Mouse (Mus musculus) liver, adult 2 months (tissue): Measurements from ENCODE around the gene Ryr1.

Source experiments
- CTCF ChIP-seq: fragments of 200-500 bp; IDR thresholded peaks from 2 replicates; pipeline ENCODE4 v1.5.1; 2011; ENCODE audit warnings: low read depth, low read length, control low read depth
- POLR2A ChIP-seq: fragments of 200-500 bp; IDR thresholded peaks from 2 replicates; pipeline ENCODE4 v1.6.1; 2011; ENCODE audit warnings: low read length, control low read depth; ENCODE audit not compliant: insufficient read depth; ENCODE audit errors: extremely low read depth

DNA sequence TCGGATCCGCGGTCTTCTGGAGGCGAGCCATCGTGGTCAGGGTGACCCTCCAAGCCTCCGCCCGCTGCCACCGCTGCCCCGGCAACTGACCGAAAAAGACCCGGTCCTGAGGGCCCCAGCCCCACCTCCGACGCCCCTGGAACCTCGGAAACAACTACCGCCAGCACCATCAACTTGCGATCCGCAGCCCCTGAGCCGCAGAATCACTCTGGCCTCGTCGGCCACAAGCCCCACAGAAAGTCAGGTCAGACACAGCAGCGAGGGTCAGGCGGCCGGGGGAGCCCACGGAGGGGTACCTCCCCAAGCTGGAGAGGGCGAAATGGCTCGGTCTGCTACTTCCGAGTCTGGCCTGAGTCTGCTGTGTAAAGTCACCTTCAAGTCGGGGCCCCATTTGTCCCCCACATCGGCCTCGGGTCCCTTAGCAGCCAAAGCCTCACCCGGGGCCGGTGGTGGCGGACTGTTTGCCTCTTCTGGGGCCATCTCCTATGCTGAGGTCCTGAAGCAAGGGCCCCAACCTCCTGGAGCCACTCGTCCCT, 46.7 kb upstream of the Ryr1 start:
- TF ChIP-seq CTCF, result no peak
- TF ChIP-seq POLR2A, result no peak
